Mouse (Mus musculus) heart, adult 2 months (tissue): ENCODE data around the gene Gm20388.

ENCODE experiments used
- CTCF ChIP-seq: fragments of 200-600 bp; IDR thresholded peaks from 2 replicates; pipeline ENCODE4 v1.8.1; 2022; ENCODE audit warnings: antibody characterized with exemption, mild to moderate bottlenecking, moderate library complexity
- EP300 ChIP-seq: fragments of 200-500 bp; IDR thresholded peaks from 2 replicates; pipeline ENCODE4 v1.6.1; 2011; ENCODE audit warnings: low read depth, low read length, control low read depth; ENCODE audit not compliant: insufficient read depth
- POLR2A ChIP-seq: fragments of 200-500 bp; IDR thresholded peaks from 2 replicates; pipeline ENCODE4 v1.6.1; 2011; ENCODE audit warnings: mild to moderate bottlenecking, low read depth, low read length, control low read depth; ENCODE audit not compliant: insufficient read depth

GRCm38 (mm10) chr8:123781256-123781655, 3870.6 kb downstream of the Gm20388 start:
- no peak for TF ChIP-seq POLR2A
- no peak for TF ChIP-seq EP300
- no peak for TF ChIP-seq CTCF
